Mouse (Mus musculus) lung, adult 2 months (tissue): ENCODE measurements around the gene Yrdc.

ENCODE experiments used
- CTCF ChIP-seq: fragments of 200-500 bp; IDR thresholded peaks from 2 replicates; pipeline ENCODE4 v1.5.1; 2011; ENCODE audit warnings: mild to moderate bottlenecking, low read length, control low read depth; ENCODE audit not compliant: insufficient read depth
- POLR2A ChIP-seq: fragments of 200-500 bp; IDR thresholded peaks from 2 replicates; pipeline ENCODE4 v1.6.1; 2011; ENCODE audit warnings: low read depth, mild to moderate bottlenecking, control low read depth, low read length, borderline replicate concordance; ENCODE audit errors: extremely low read depth

- TF ChIP-seq CTCF (no peak), POLR2A (peak; percentile 46; the same call in 1 of the 2 replicates)
These were observed at the start of gene Yrdc for GRCm38 (mm10) chr4:124850261-124850913.
